Mouse (Mus musculus) lung, embryonic 14.5 days (tissue): ENCODE data around the gene Ctnna2. TPM values are rescaled to one million over a fixed set of nuclear protein-coding genes. Genes with fewer than 3 reads are reported as not detected.

Experiments
- ATAC-seq: fragments of 200-750 bp; cut with Nextera tagmentation; 2 replicates; pipeline ENCODE4 v1.8.0; 2017; ENCODE audit warnings: mild to moderate bottlenecking, moderate TSS enrichment, moderate library complexity; ENCODE audit not compliant: insufficient read depth
- DNase-seq: peaks from one replicate; pipeline ENCODE4 v3.0.0-alpha.2; 2015
- H3K27ac ChIP-seq: fragments of 300-500 bp; sonication (generic); 2 replicates; pipeline ENCODE4 v1.5.1; 2014; ENCODE audit warnings: low read depth, mild to moderate bottlenecking, moderate library complexity
- H3K27me3 ChIP-seq: fragments of 300-500 bp; sonication (generic); 2 replicates; pipeline ENCODE4 v1.6.1; 2014; ENCODE audit warnings: low read length, control low read depth; ENCODE audit not compliant: insufficient read depth
- H3K36me3 ChIP-seq: fragments of 300-500 bp; sonication (generic); 2 replicates; pipeline ENCODE4 v1.6.1; 2014; ENCODE audit warnings: control low read depth; ENCODE audit not compliant: insufficient read depth
- H3K4me1 ChIP-seq: fragments of 300-500 bp; sonication (generic); 2 replicates; pipeline ENCODE4 v1.6.1; 2014; ENCODE audit warnings: antibody characterized with exemption, control low read depth; ENCODE audit not compliant: insufficient read depth
- H3K4me2 ChIP-seq: fragments of 300-500 bp; sonication (generic); 2 replicates; pipeline ENCODE4 v1.6.1; 2014; ENCODE audit warnings: mild to moderate bottlenecking
- H3K4me3 ChIP-seq: fragments of 300-500 bp; sonication (generic); 2 replicates; pipeline ENCODE4 v1.5.1; 2014; ENCODE audit warnings: low read depth, low read length
- H3K9ac ChIP-seq: fragments of 300-500 bp; sonication (generic); 2 replicates; pipeline ENCODE4 v1.6.1; 2014
- H3K9me3 ChIP-seq: fragments of 300-500 bp; sonication (generic); 2 replicates; pipeline ENCODE4 v1.6.1; 2016; ENCODE audit warnings: low read depth, low read length, control low read depth
- CTCF ChIP-seq: IDR thresholded peaks from 2 replicates; pipeline ENCODE4 v1.5.1; 2016; ENCODE audit warnings: antibody characterized with exemption, low read depth
- WGBS: fragments of 180-500 bp; shearing (Covaris S2); extraction: QIAGEN DNeasy Blood & Tissue Kit; methylation state at CpG from one replicate; pipeline ENCODE4 v1.1.7; 2014; 5-methylcytosine and 5-hydroxymethylcytosine counted together
- polyA plus RNA-seq: library from polyadenylated mRNA; unstranded; fragments of >200 nt; fragmentation: Nextera tagmentation; extraction: Ambion mirVana; gene quantifications from 2 replicates; pipeline ENCODE4 v1.2.1, GENCODE M21; 2014

Ctnna2 gene
- polyA plus RNA-seq, 1 experiment from 2014 or later = 4.4 TPM

DNA sequence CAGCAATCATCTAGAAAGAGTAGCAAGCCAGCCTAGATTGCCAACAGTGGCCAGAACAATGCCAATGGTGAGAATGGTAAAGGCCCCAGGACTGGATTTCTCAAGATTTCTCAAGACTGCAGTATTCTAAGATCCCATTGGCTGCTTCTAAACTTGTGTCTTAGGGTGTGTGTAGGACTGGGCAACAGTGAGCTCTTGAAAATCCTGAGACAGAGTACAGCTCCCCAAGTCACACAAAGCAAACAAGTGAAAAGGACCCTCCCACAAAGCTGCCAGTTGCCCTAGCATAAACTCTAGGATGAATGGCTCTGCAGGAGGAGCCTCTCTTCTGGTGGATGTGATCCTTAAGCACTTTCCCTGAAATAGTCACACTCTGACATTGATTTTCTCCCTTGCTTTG, 235.8 kb downstream of the Ctnna2 start:
- Histone ChIP-seq H3K9me3 (no peaks in the 10 kb centered on the region), H3K36me3 (no peaks in the 10 kb centered on the region), H3K4me3 (no peak overlapping the region), H3K4me2 (no peak overlapping the region), H3K27me3 (no peaks in the 10 kb centered on the region), H3K4me1 (no peaks in the 10 kb centered on the region), H3K27ac (no peak overlapping the region), H3K9ac (no peak overlapping the region)
- ATAC-seq = no peak
- TF ChIP-seq CTCF = no peak
- DNase-seq = no peak

DNA sequence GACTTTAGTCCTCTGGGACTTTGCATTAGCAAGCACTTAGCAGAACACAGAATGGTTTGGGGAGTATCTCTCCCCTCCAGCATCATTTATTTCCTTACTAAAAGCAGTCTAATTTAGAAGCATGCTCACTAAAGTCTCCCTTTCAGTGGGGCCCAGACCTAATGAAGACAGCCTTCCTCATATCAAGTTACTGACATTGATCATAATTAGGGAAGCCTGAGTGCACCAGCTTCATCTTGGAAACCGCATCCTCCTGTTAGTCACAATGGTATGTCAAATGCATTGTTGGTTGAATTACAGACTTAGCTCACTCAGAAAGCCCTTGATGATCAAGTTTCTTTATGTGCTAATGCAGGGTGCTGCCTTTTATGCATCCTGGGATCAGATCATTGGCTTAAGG, 236.5 kb downstream of the Ctnna2 start:
- H3K9ac ChIP-seq = no peak overlapping the region
- no peak for DNase-seq
- no peaks in the 10 kb centered on the region for H3K27me3 ChIP-seq
- 68% methylated on average over 1 of the region's 1 CpGs for WGBS
- no peak for TF ChIP-seq CTCF
- no peaks in the 10 kb centered on the region for H3K4me1 ChIP-seq
- H3K36me3 ChIP-seq = no peaks in the 10 kb centered on the region
- no peak for ATAC-seq
- no peak overlapping the region for H3K27ac ChIP-seq
- H3K4me3 ChIP-seq = no peak overlapping the region
- no peaks in the 10 kb centered on the region for H3K9me3 ChIP-seq
- H3K4me2 ChIP-seq = no peak overlapping the region

DNA sequence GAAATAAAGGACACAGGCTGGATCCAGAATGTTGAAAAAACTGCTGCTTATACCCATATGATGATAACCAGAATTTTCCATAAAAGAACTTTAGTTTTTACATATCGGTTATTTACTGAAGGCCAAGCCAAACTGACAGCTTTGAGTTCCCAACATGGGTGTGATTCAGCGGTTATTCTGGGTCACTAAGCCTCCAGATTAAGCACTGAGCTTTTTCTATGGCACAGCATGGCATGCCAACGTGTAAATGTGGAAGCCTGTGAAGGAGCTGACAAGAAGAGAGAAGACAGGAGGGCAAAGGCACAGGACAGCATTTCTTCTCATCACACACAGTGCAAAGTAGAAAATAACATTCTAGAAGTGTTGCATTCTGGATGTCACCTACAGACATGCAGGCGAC, 240.9 kb downstream of the Ctnna2 start:
- no peaks in the 10 kb centered on the region for H3K36me3 ChIP-seq
- H3K9ac ChIP-seq = no peak overlapping the region
- no peaks in the 10 kb centered on the region for H3K27me3 ChIP-seq
- H3K4me3 ChIP-seq = no peak overlapping the region
- H3K27ac ChIP-seq = no peak overlapping the region
- DNase-seq = no peak
- 75% methylated on average over 4 of the region's 4 CpGs for WGBS
- no peak overlapping the region for H3K4me2 ChIP-seq
- no peaks in the 10 kb centered on the region for H3K4me1 ChIP-seq
- ATAC-seq = no peak
- no peak for TF ChIP-seq CTCF
- no peaks in the 10 kb centered on the region for H3K9me3 ChIP-seq

DNA sequence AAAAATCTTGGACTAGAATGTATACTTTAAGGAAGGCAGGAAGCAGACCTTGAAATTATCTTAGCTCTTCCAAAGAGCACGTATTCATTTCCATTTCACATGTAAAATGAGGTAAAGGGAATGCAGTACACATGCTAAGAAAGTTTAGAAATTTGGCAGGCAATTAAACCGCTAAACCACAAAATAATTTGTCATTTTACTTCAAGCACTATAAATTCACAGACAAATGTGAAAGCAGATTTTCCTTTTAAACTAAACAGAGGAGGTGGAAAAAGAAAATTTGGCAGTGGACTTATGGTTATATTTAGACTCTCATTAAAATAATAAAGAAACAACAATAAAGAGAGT, 254.6 kb downstream of the Ctnna2 start:
- peak; percentile 51 for DNase-seq
- no peak overlapping the region for H3K4me2 ChIP-seq
- H3K9me3 ChIP-seq = no peaks in the 10 kb centered on the region
- TF ChIP-seq CTCF = no peak
- H3K4me1 ChIP-seq = no peaks in the 10 kb centered on the region
- H3K27me3 ChIP-seq = no peaks in the 10 kb centered on the region
- H3K9ac ChIP-seq = no peak overlapping the region
- WGBS = 40% methylated on average over 2 of the region's 2 CpGs
- no peak for ATAC-seq
- H3K27ac ChIP-seq = no peak overlapping the region
- H3K36me3 ChIP-seq = no peaks in the 10 kb centered on the region
- no peak overlapping the region for H3K4me3 ChIP-seq

DNA sequence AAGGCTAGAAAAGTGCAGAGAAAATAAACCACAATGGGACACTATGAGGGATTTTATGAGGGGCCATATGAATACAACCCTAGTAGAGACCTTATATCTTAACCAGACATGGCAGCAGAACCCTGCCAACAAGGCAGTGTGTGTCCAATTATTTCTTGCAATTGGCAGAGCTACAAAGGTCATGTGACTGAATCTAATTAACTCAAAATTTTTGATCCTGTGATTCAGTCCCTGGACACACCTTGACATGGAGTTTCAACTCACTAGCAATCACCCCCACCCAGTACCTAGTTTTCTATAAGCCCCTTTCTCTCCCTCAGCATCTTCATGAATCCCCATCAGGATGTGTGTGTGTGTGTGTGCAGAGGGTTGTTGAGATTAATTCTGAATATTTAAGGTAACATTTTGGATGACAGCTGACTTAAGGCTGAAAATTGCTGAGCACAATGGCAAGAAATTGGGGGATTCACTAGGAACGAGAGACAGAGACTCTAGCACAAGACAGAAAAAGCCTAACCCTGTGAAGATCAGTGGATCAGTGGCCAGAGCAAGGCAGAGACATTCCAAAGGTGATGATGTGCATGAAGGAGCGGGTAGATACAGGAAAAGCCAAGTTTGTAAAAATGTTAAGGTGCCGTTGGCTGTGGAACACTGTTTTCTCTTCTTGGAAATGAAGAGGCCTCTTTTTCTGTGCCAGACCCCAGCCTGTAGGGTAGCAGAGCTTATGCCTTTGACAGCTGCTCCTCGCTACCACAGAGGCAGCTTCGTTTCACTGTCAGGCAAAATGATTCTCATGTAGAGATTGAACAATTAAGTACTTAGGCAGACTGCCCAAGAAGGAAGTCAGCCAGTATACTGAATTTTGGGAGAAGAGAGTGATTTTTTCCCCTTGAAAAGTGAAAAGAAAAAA, 255.2 kb downstream of the Ctnna2 start:
- Histone ChIP-seq H3K27me3 (no peaks in the 10 kb centered on the region), H3K9me3 (no peaks in the 10 kb centered on the region), H3K27ac (0 out of 2 replicates have a peak overlapping the region, but pooled peaks have one; percentile 4), H3K4me1 (no peaks in the 10 kb centered on the region), H3K4me3 (no peak overlapping the region), H3K9ac (no peak overlapping the region), H3K36me3 (no peaks in the 10 kb centered on the region), H3K4me2 (no peak overlapping the region)
- peak; percentile 38; the same call in 1 of the 2 replicates for ATAC-seq
- TF ChIP-seq CTCF = no peak
- 48% methylated on average over 5 of the region's 5 CpGs for WGBS
- DNase-seq = peak; percentile 54

DNA sequence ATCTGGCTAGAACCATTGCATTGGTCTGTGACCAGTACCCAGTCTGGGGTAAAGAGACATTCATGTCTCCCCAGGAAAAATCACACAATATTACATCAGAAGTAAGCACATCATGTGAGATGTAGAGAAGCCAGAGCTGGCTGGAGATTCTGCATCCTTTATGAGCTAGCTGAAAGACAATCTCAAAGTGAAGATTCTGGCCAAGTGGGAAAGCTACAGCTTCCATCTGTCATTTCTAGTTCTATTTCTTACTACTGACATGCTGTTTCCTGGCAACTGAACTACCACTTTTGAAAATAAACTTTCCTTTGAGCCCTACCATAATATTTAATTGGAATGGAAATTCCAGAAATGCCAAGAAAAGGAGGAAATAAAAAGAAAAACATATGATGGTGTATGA, 285.4 kb downstream of the Ctnna2 start:
- no peak overlapping the region for H3K9ac ChIP-seq
- no peaks in the 10 kb centered on the region for H3K9me3 ChIP-seq
- H3K27me3 ChIP-seq = no peaks in the 10 kb centered on the region
- no peaks in the 10 kb centered on the region for H3K4me1 ChIP-seq
- no peak for ATAC-seq
- no peaks in the 10 kb centered on the region for H3K36me3 ChIP-seq
- no peak for TF ChIP-seq CTCF
- no peak overlapping the region for H3K4me2 ChIP-seq
- no peak overlapping the region for H3K27ac ChIP-seq
- H3K4me3 ChIP-seq = no peak overlapping the region
- DNase-seq = peak; percentile 11

DNA sequence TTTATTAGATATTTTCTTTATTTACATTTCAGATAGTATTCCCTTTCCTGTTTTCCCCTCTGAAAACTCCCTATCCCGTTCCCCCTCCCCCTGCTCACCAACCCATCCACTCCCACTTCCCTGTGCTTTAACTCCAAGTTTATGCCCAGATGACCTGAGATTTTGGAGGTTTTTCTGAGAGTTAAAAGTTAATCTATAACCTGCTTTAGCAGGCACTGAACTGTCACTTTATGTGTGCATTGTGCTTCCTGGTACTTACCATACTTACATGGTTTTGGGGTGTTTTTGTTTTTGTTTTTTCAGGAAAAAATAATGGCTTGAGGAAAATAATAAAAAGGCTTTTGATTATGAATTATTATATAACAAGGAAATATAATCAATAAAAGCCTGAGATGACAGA, 292.3 kb downstream of the Ctnna2 start:
- Histone ChIP-seq H3K4me3 (no peak overlapping the region), H3K36me3 (no peaks in the 10 kb centered on the region), H3K4me1 (no peaks in the 10 kb centered on the region), H3K4me2 (no peak overlapping the region), H3K9ac (no peak overlapping the region), H3K27me3 (no peaks in the 10 kb centered on the region), H3K27ac (no peak overlapping the region), H3K9me3 (no peaks in the 10 kb centered on the region)
- 58% methylated on average over 1 of the region's 1 CpGs for WGBS
- DNase-seq (no peak), ATAC-seq (no peak)
- TF ChIP-seq CTCF = no peak
